Mouse (Mus musculus): ENCODE measurements around the gene Leo1. TPM values are rescaled to one million over a fixed set of nuclear protein-coding genes. Genes with fewer than 3 reads are reported as not detected.

Leo1 gene
- polyA plus RNA-seq, 1 experiment from 2014 or later = 34.9 TPM

DNA sequence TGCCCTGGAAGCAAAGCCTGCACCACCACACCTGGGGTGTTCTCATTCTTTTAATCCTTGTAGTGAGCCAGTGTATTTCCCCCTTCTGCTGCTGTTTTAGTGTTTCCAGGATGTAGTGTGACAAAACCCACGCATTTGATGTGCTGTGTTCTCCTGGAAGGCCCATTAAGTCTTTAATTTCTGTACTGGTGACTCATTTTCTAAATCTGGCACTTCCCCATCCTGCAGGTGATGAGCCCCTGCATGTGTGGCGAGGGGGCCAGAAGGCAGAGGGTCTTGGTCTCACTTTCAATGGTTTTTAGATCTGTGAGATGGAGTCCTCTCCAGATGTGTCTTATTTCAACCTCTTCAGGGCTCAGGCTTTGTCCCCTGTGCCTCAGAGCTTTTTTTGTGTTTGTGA lies 12.7 kb downstream of the Leo1 start:
- H3K27me3 ChIP-seq (ENCODE audit: control insufficient read depth, insufficient read depth, low read length) = no peaks in the 10 kb centered on the region
- no peak overlapping the region for H3K4me2 ChIP-seq (ENCODE audit: low read depth, low read length)
- 75% methylated on average over 2 of the region's 2 CpGs for WGBS
- no peak overlapping the region for H3K4me3 ChIP-seq (replicated peaks; ENCODE audit: low read length)
- ATAC-seq (ENCODE audit: insufficient read depth, low FRiP score) = no peak
- no peaks in the 10 kb centered on the region for H3K9me3 ChIP-seq (replicated peaks; ENCODE audit: control insufficient read depth, low read length)
- H3K9ac ChIP-seq (ENCODE audit: low read length) = no peak overlapping the region
- H3K36me3 ChIP-seq (ENCODE audit: control insufficient read depth, insufficient read depth, low read length) = peaks cover 48% of the 10 kb centered on the region
- H3K4me1 ChIP-seq (ENCODE audit: control insufficient read depth, insufficient read depth, low read length) = no peaks in the 10 kb centered on the region
- no peak overlapping the region for H3K27ac ChIP-seq (ENCODE audit: low read length)

DNA sequence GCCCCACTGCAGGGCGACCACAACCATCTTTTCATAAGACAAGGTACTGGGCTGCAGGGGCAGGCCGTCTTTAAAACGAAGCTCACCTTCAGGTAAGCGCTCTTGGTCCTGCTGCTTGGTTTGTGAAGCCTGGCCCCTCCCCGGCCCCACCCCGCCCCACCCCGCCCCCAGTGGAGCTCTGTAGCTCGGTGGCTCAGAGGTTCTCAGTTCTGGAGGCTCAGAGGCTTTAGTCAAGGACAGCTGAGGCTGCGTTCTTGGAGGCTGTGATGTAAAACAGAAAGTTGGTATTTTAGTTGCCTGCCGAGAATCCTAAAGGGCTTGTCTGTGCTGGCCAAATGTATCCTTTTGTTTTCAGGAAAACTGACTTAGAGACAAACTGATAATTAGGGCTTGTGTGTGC lies 14.4 kb downstream of the Leo1 start:
- 74% methylated on average over 10 of the region's 10 CpGs for WGBS
- Histone ChIP-seq H3K27ac (ENCODE audit: low read length) (no peak overlapping the region), H3K4me1 (ENCODE audit: control insufficient read depth, insufficient read depth, low read length) (no peaks in the 10 kb centered on the region), H3K27me3 (ENCODE audit: control insufficient read depth, insufficient read depth, low read length) (no peaks in the 10 kb centered on the region), H3K9me3 (replicated peaks; ENCODE audit: control insufficient read depth, low read length) (no peaks in the 10 kb centered on the region), H3K4me2 (ENCODE audit: low read depth, low read length) (no peak overlapping the region), H3K4me3 (replicated peaks; ENCODE audit: low read length) (no peak overlapping the region), H3K36me3 (ENCODE audit: control insufficient read depth, insufficient read depth, low read length) (peaks cover 53% of the 10 kb centered on the region), H3K9ac (ENCODE audit: low read length) (no peak overlapping the region)
- ATAC-seq (ENCODE audit: insufficient read depth, low FRiP score) = no peak

DNA sequence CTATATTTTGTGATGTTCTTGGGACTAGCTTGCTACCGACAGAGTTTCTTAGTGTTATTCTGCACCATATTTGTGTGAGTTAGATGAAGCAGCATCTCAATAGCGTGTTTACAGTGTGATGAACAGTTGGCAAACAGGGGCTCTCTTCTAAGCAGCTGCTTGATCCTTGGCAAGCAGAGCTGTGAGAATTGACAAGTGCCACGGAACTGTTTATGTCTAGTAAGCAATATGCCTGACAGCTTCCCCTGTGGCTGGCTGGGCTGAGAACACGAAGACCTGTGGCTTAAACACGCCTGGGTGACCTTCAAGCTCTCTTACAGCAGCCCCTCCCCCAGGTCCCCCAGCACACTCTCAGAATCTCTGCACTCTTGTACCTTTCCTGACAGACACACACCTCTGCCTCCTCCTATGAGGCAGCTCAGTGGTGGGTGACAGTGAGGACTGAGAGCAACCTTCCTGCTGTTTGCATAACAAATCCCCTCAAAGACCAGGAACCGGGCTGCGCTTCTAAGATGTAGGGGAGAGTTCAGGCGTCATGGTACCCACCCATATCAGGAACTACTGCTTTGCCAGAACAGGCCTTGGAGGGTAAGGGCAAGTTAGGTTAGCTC lies 21.8 kb downstream of the Leo1 start:
- no peak overlapping the region for H3K9ac ChIP-seq (ENCODE audit: low read length)
- peaks cover 2% of the 10 kb centered on the region; the same call in 1 of the 2 replicates for H3K4me1 ChIP-seq (ENCODE audit: control insufficient read depth, insufficient read depth, low read length)
- 76% methylated on average over 8 of the region's 8 CpGs for WGBS
- H3K4me2 ChIP-seq (ENCODE audit: low read depth, low read length) = no peak overlapping the region
- H3K27me3 ChIP-seq (ENCODE audit: control insufficient read depth, insufficient read depth, low read length) = no peaks in the 10 kb centered on the region
- H3K36me3 ChIP-seq (ENCODE audit: control insufficient read depth, insufficient read depth, low read length) = peaks cover 40% of the 10 kb centered on the region
- no peak overlapping the region for H3K4me3 ChIP-seq (replicated peaks; ENCODE audit: low read length)
- H3K9me3 ChIP-seq (replicated peaks; ENCODE audit: control insufficient read depth, low read length) = no peaks in the 10 kb centered on the region
- no peak for ATAC-seq (ENCODE audit: insufficient read depth, low FRiP score)
- peak overlapping the region; percentile 55; the same call in 1 of the 2 replicates for H3K27ac ChIP-seq (ENCODE audit: low read length)

DNA sequence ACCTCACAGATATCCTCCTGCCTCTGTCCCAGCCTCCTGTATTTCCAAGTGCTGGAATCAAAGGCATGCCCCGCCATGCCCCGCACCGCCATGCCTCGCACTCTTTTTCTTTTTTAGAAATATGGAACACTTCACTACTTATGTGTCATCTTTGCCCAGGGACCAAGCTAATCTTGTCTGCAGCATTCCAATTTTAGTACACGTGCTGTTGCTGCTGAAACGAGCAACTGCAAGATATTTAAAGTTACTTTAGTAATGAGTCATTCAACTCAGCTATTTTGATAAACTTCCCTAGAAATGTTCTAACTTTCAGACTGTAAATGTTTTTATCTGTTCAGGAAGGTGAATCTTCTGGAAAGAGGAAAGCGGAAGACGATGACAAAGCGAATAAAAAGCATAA lies 24.5 kb downstream of the Leo1 start:
- Histone ChIP-seq H3K27me3 (ENCODE audit: control insufficient read depth, insufficient read depth, low read length) (no peaks in the 10 kb centered on the region), H3K4me2 (ENCODE audit: low read depth, low read length) (no peak overlapping the region), H3K27ac (ENCODE audit: low read length) (no peak overlapping the region), H3K9ac (ENCODE audit: low read length) (no peak overlapping the region), H3K4me1 (ENCODE audit: control insufficient read depth, insufficient read depth, low read length) (peaks cover 2% of the 10 kb centered on the region; the same call in 1 of the 2 replicates), H3K9me3 (replicated peaks; ENCODE audit: control insufficient read depth, low read length) (no peaks in the 10 kb centered on the region), H3K36me3 (ENCODE audit: control insufficient read depth, insufficient read depth, low read length) (peaks cover 21% of the 10 kb centered on the region), H3K4me3 (replicated peaks; ENCODE audit: low read length) (no peak overlapping the region)
- ATAC-seq (ENCODE audit: insufficient read depth, low FRiP score) = no peak
- 88% methylated on average over 9 of the region's 9 CpGs for WGBS

GRCm38 (mm10) chr9:75466641-75467040 lies 25.3 kb downstream of the Leo1 start:
- Histone ChIP-seq H3K27ac (ENCODE audit: low read length) (no peak overlapping the region), H3K36me3 (ENCODE audit: control insufficient read depth, insufficient read depth, low read length) (peaks cover 15% of the 10 kb centered on the region)

GRCm38 (mm10) chr9:75467581-75467980 lies 26.3 kb downstream of the Leo1 start:
- 92% methylated on average over 3 of the region's 3 CpGs for whole genome bisulfite sequencing
- no peak overlapping the region for H3K4me3 ChIP-seq (replicated peaks; ENCODE audit: low read length)
- no peak overlapping the region for H3K9ac ChIP-seq (ENCODE audit: low read length)
- ATAC-seq (ENCODE audit: insufficient read depth, low FRiP score) = no peak
- H3K4me1 ChIP-seq (ENCODE audit: control insufficient read depth, insufficient read depth, low read length) = peaks cover 2% of the 10 kb centered on the region; the same call in 1 of the 2 replicates
- peaks cover 15% of the 10 kb centered on the region for H3K36me3 ChIP-seq (ENCODE audit: control insufficient read depth, insufficient read depth, low read length)
- no peak overlapping the region for H3K4me2 ChIP-seq (ENCODE audit: low read depth, low read length)
- no peaks in the 10 kb centered on the region for H3K9me3 ChIP-seq (replicated peaks; ENCODE audit: control insufficient read depth, low read length)
- H3K27me3 ChIP-seq (ENCODE audit: control insufficient read depth, insufficient read depth, low read length) = no peaks in the 10 kb centered on the region
- H3K27ac ChIP-seq (ENCODE audit: low read length) = no peak overlapping the region

More at GRCm38 (mm10) chr9:75466641-75467040, 25.3 kb downstream of the Leo1 start:
- Histone ChIP-seq H3K4me2 (ENCODE audit: low read depth, low read length) (no peak overlapping the region), H3K4me1 (ENCODE audit: control insufficient read depth, insufficient read depth, low read length) (peaks cover 2% of the 10 kb centered on the region; the same call in 1 of the 2 replicates), H3K4me3 (replicated peaks; ENCODE audit: low read length) (no peak overlapping the region), H3K27me3 (ENCODE audit: control insufficient read depth, insufficient read depth, low read length) (no peaks in the 10 kb centered on the region), H3K9ac (ENCODE audit: low read length) (no peak overlapping the region), H3K9me3 (replicated peaks; ENCODE audit: control insufficient read depth, low read length) (no peaks in the 10 kb centered on the region)
- ATAC-seq (ENCODE audit: insufficient read depth, low FRiP score) = no peak
- WGBS = 89% methylated on average over 4 of the region's 4 CpGs

DNA sequence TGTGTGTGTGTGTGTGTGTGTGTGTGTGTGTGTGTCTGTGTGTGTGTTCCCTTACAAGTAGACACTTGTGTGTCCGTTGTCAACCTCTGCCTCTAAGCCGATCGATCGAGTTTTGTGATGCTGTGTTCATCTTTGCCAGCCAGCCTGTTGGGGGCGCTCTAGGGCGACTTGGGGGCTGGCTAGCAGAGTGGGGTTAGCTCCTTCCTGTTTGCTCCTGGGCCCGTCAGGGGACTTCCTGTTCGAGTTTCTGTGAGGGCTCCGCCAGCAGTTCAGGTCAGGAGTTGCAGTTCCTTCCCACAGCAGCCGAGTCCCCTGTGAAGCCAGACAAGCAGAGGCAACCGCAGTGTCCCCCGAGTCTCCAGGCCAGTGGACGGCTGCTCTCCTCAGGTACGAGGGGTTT lies 27.0 kb downstream of the Leo1 start:
- Histone ChIP-seq H3K9me3 (replicated peaks; ENCODE audit: control insufficient read depth, low read length) (no peaks in the 10 kb centered on the region), H3K4me3 (replicated peaks; ENCODE audit: low read length) (no peak overlapping the region), H3K9ac (ENCODE audit: low read length) (no peak overlapping the region), H3K4me1 (ENCODE audit: control insufficient read depth, insufficient read depth, low read length) (peaks cover 2% of the 10 kb centered on the region; the same call in 1 of the 2 replicates), H3K27ac (ENCODE audit: low read length) (no peak overlapping the region), H3K4me2 (ENCODE audit: low read depth, low read length) (no peak overlapping the region), H3K27me3 (ENCODE audit: control insufficient read depth, insufficient read depth, low read length) (no peaks in the 10 kb centered on the region), H3K36me3 (ENCODE audit: control insufficient read depth, insufficient read depth, low read length) (peaks cover 15% of the 10 kb centered on the region)
- whole genome bisulfite sequencing = 80% methylated on average over 14 of the region's 14 CpGs
- no peak for ATAC-seq (ENCODE audit: insufficient read depth, low FRiP score)

DNA sequence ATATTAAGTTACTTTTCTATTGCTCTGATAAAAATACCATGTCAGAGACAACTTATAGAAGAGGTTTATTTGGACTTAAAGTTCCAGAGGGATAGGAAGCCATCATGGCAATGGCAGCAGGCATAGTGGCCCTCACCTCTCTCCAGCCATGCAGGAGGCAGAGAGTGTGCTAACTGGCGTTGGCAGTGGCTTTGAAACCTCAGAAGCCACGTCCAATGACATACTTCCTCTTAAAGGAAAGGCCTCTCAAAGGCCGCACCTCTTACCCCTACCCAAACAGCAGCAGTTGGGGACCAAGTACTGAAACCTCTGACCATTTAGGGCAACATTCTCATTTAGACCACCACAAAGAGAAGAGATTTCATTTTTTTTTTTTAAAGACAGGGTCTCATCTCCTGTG lies 35.9 kb downstream of the Leo1 start:
- Histone ChIP-seq H3K4me2 (ENCODE audit: low read depth, low read length) (no peak overlapping the region), H3K9me3 (replicated peaks; ENCODE audit: control insufficient read depth, low read length) (no peaks in the 10 kb centered on the region), H3K27me3 (ENCODE audit: control insufficient read depth, insufficient read depth, low read length) (no peaks in the 10 kb centered on the region), H3K4me1 (ENCODE audit: control insufficient read depth, insufficient read depth, low read length) (no peaks in the 10 kb centered on the region), H3K4me3 (replicated peaks; ENCODE audit: low read length) (no peak overlapping the region), H3K36me3 (ENCODE audit: control insufficient read depth, insufficient read depth, low read length) (no peaks in the 10 kb centered on the region), H3K27ac (ENCODE audit: low read length) (no peak overlapping the region), H3K9ac (ENCODE audit: low read length) (no peak overlapping the region)
- no peak for ATAC-seq (ENCODE audit: insufficient read depth, low FRiP score)
- WGBS = 58% methylated on average over 3 of the region's 3 CpGs

- Histone ChIP-seq H3K4me3 (replicated peaks; ENCODE audit: low read length) (no peak overlapping the region), H3K9ac (ENCODE audit: low read length) (no peak overlapping the region), H3K4me2 (ENCODE audit: low read depth, low read length) (no peak overlapping the region), H3K27me3 (ENCODE audit: control insufficient read depth, insufficient read depth, low read length) (no peaks in the 10 kb centered on the region), H3K36me3 (ENCODE audit: control insufficient read depth, insufficient read depth, low read length) (no peaks in the 10 kb centered on the region), H3K4me1 (ENCODE audit: control insufficient read depth, insufficient read depth, low read length) (no peaks in the 10 kb centered on the region), H3K9me3 (replicated peaks; ENCODE audit: control insufficient read depth, low read length) (no peaks in the 10 kb centered on the region), H3K27ac (ENCODE audit: low read length) (no peak overlapping the region)
- 53% methylated on average over 8 of the region's 8 CpGs for WGBS
- no peak for ATAC-seq (ENCODE audit: insufficient read depth, low FRiP score)
These were observed 37.9 kb downstream of the Leo1 start for GRCm38 (mm10) chr9:75479106-75479725.

Data from stomach, embryonic 16.5 days (tissue).